Mouse (Mus musculus) bone marrow macrophage, adult 2 months (primary cell): Measurements from ENCODE around the gene Eif5.

Experiments used
- CTCF ChIP-seq: IDR thresholded peaks from 2 replicates; pipeline ENCODE4 v1.5.1; 2012; ENCODE audit warnings: low read depth, mild to moderate bottlenecking, low read length, moderate library complexity
- POLR2A ChIP-seq: IDR thresholded peaks from 2 replicates; pipeline ENCODE4 v1.6.1; 2012; ENCODE audit warnings: mild to moderate bottlenecking, low read depth, low read length, borderline replicate concordance

GRCm38 (mm10) chr12:111524883-111525282 lies 12.9 kb upstream of the Eif5 start:
- no peak for TF ChIP-seq POLR2A
- TF ChIP-seq CTCF = no peak
